Mouse (Mus musculus): ENCODE results near the gene Syne2. TPM values are rescaled to one million over a fixed set of nuclear protein-coding genes. Genes with fewer than 3 reads are reported as not detected.

Syne2 gene
- polyA plus RNA-seq, 1 experiment from 2014 or later, result 97.5 TPM

DNA sequence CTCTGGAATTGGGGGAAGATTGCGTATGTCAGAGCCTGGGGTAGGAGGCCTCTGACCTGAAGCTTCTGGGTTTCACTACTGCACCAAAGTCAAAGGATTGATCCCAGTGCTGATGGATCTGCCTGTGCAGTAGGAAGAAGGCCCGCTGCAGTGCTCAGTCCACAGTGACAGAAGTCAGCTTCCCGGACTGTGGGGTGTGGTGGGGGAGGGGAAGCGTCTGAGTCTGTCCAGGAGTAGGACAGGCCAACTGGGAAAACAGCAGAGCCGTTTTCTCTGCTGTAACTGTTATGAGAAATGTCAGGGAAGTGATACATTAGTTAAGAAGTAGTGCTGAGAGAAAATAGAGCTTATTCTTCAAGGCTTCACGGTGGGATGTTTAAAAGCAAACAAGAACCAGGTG, 4.2 kb downstream of the Syne2 start:
- no peak overlapping the region for H3K4me3 ChIP-seq (ENCODE audit: low read depth, low read length)
- 48% methylated on average over 6 of the region's 6 CpGs for WGBS
- no peak for DNase-seq (ENCODE audit: low spot score)
- H3K36me3 ChIP-seq (ENCODE audit: control insufficient read depth, insufficient read depth, low read length), result no peaks in the 10 kb centered on the region
- no peak for ATAC-seq (ENCODE audit: low FRiP score)
- no peaks in the 10 kb centered on the region for H3K9me3 ChIP-seq (ENCODE audit: control insufficient read depth, low read length)
- no peaks in the 10 kb centered on the region for H3K27me3 ChIP-seq (ENCODE audit: control insufficient read depth, insufficient read depth, low read length)
- no peak overlapping the region for H3K9ac ChIP-seq (ENCODE audit: low read depth, low read length)
- H3K4me2 ChIP-seq (replicated peaks; ENCODE audit: low read depth, low read length), result no peak overlapping the region
- H3K4me1 ChIP-seq (replicated peaks; ENCODE audit: control insufficient read depth, insufficient read depth, low read length), result peaks cover 6% of the 10 kb centered on the region; the same call in 1 of the 2 replicates
- H3K27ac ChIP-seq (ENCODE audit: low read depth, low read length), result no peak overlapping the region

- H3K4me1 ChIP-seq (replicated peaks; ENCODE audit: control insufficient read depth, insufficient read depth, low read length), result peaks cover 6% of the 10 kb centered on the region; the same call in 1 of the 2 replicates
- no peak for DNase-seq (ENCODE audit: low spot score)
- H3K27me3 ChIP-seq (ENCODE audit: control insufficient read depth, insufficient read depth, low read length), result no peaks in the 10 kb centered on the region
- no peak overlapping the region for H3K9ac ChIP-seq (ENCODE audit: low read depth, low read length)
- no peaks in the 10 kb centered on the region for H3K36me3 ChIP-seq (ENCODE audit: control insufficient read depth, insufficient read depth, low read length)
- ATAC-seq (ENCODE audit: low FRiP score), result no peak
- H3K9me3 ChIP-seq (ENCODE audit: control insufficient read depth, low read length), result no peaks in the 10 kb centered on the region
- H3K4me2 ChIP-seq (replicated peaks; ENCODE audit: low read depth, low read length), result no peak overlapping the region
- no peak overlapping the region for H3K27ac ChIP-seq (ENCODE audit: low read depth, low read length)
- 95% methylated on average over 6 of the region's 6 CpGs for WGBS
- no peak overlapping the region for H3K4me3 ChIP-seq (ENCODE audit: low read depth, low read length)
These were observed 5.5 kb downstream of the Syne2 start for GRCm38 (mm10) chr12:75823475-75823874.

- no peaks in the 10 kb centered on the region for H3K9me3 ChIP-seq (ENCODE audit: control insufficient read depth, low read length)
- no peak for DNase-seq (ENCODE audit: low spot score)
- no peak overlapping the region for H3K27ac ChIP-seq (ENCODE audit: low read depth, low read length)
- H3K27me3 ChIP-seq (ENCODE audit: control insufficient read depth, insufficient read depth, low read length), result no peaks in the 10 kb centered on the region
- 89% methylated on average over 7 of the region's 7 CpGs for WGBS
- H3K9ac ChIP-seq (ENCODE audit: low read depth, low read length), result no peak overlapping the region
- no peak for ATAC-seq (ENCODE audit: low FRiP score)
- H3K36me3 ChIP-seq (ENCODE audit: control insufficient read depth, insufficient read depth, low read length), result no peaks in the 10 kb centered on the region
- no peak overlapping the region for H3K4me3 ChIP-seq (ENCODE audit: low read depth, low read length)
- no peak overlapping the region for H3K4me2 ChIP-seq (replicated peaks; ENCODE audit: low read depth, low read length)
- H3K4me1 ChIP-seq (replicated peaks; ENCODE audit: control insufficient read depth, insufficient read depth, low read length), result peaks cover 6% of the 10 kb centered on the region; the same call in 1 of the 2 replicates
These were observed 7.5 kb downstream of the Syne2 start for GRCm38 (mm10) chr12:75825458-75825857.

- H3K9me3 ChIP-seq (ENCODE audit: control insufficient read depth, low read length), result no peaks in the 10 kb centered on the region
- H3K4me3 ChIP-seq (ENCODE audit: low read depth, low read length), result no peak overlapping the region
- 59% methylated on average over 10 of the region's 10 CpGs for WGBS
- ATAC-seq (ENCODE audit: low FRiP score) (no peak), DNase-seq (ENCODE audit: low spot score) (no peak)
- no peaks in the 10 kb centered on the region for H3K27me3 ChIP-seq (ENCODE audit: control insufficient read depth, insufficient read depth, low read length)
- no peak overlapping the region for H3K4me2 ChIP-seq (replicated peaks; ENCODE audit: low read depth, low read length)
- H3K27ac ChIP-seq (ENCODE audit: low read depth, low read length), result no peak overlapping the region
- H3K4me1 ChIP-seq (replicated peaks; ENCODE audit: control insufficient read depth, insufficient read depth, low read length), result 0 out of 2 replicates have a peak, but pooled peaks cover 3% of the 10 kb centered on the region
- H3K9ac ChIP-seq (ENCODE audit: low read depth, low read length), result no peak overlapping the region
- no peaks in the 10 kb centered on the region for H3K36me3 ChIP-seq (ENCODE audit: control insufficient read depth, insufficient read depth, low read length)
These were observed 8.9 kb downstream of the Syne2 start for GRCm38 (mm10) chr12:75826699-75827353.

DNA sequence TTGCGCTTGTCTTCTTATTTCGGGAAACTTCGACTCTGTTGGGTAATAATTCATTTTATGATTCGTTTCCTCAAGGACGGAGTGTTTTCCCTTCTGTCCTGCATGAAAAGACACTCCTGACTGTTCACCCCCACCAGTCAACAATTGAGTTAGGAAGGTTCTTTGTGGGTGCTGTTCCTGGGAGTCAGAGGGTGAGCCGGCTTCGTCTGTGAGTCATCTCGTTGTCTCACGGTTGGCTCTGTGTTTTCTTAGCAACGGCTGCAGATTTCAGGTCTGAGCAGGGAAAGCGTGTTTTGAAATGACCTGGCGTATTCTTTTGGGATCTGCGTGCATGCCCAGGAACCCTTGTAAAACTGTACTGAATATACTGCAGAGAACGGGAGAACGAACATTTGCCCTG, 9.8 kb downstream of the Syne2 start:
- Histone ChIP-seq H3K4me3 (ENCODE audit: low read depth, low read length) (no peak overlapping the region), H3K4me1 (replicated peaks; ENCODE audit: control insufficient read depth, insufficient read depth, low read length) (no peaks in the 10 kb centered on the region), H3K36me3 (ENCODE audit: control insufficient read depth, insufficient read depth, low read length) (no peaks in the 10 kb centered on the region), H3K9ac (ENCODE audit: low read depth, low read length) (no peak overlapping the region), H3K4me2 (replicated peaks; ENCODE audit: low read depth, low read length) (no peak overlapping the region), H3K9me3 (ENCODE audit: control insufficient read depth, low read length) (no peaks in the 10 kb centered on the region), H3K27ac (ENCODE audit: low read depth, low read length) (no peak overlapping the region), H3K27me3 (ENCODE audit: control insufficient read depth, insufficient read depth, low read length) (no peaks in the 10 kb centered on the region)
- no peak for DNase-seq (ENCODE audit: low spot score)
- no peak for ATAC-seq (ENCODE audit: low FRiP score)
- WGBS, result 86% methylated on average over 15 of the region's 15 CpGs

DNA sequence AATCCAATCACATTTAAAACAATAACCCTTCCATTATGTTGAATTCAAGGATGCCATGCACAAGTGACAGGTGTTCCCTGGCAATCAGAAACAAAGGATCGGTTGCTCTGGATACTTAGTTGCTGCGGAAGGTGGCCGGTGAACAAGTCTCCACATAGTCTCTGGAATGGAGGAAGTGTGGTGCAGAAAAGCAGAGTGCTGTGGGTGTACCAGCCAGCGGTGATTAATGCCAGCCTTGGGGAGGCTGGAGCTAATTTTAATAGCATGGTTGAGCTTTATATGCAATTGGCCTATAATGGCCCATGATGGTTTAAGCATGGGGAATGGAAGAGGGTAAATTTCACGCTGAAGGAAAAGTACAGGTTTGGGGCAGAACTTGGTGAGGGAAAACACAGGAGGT, 11.7 kb downstream of the Syne2 start:
- WGBS, result 96% methylated on average over 5 of the region's 5 CpGs
- Histone ChIP-seq H3K4me2 (replicated peaks; ENCODE audit: low read depth, low read length) (no peak overlapping the region), H3K9me3 (ENCODE audit: control insufficient read depth, low read length) (no peaks in the 10 kb centered on the region), H3K9ac (ENCODE audit: low read depth, low read length) (no peak overlapping the region), H3K27me3 (ENCODE audit: control insufficient read depth, insufficient read depth, low read length) (no peaks in the 10 kb centered on the region), H3K27ac (ENCODE audit: low read depth, low read length) (no peak overlapping the region), H3K36me3 (ENCODE audit: control insufficient read depth, insufficient read depth, low read length) (no peaks in the 10 kb centered on the region), H3K4me3 (ENCODE audit: low read depth, low read length) (no peak overlapping the region), H3K4me1 (replicated peaks; ENCODE audit: control insufficient read depth, insufficient read depth, low read length) (0 out of 2 replicates have a peak, but pooled peaks cover 2% of the 10 kb centered on the region)
- DNase-seq (ENCODE audit: low spot score) (no peak), ATAC-seq (ENCODE audit: low FRiP score) (no peak)

DNA sequence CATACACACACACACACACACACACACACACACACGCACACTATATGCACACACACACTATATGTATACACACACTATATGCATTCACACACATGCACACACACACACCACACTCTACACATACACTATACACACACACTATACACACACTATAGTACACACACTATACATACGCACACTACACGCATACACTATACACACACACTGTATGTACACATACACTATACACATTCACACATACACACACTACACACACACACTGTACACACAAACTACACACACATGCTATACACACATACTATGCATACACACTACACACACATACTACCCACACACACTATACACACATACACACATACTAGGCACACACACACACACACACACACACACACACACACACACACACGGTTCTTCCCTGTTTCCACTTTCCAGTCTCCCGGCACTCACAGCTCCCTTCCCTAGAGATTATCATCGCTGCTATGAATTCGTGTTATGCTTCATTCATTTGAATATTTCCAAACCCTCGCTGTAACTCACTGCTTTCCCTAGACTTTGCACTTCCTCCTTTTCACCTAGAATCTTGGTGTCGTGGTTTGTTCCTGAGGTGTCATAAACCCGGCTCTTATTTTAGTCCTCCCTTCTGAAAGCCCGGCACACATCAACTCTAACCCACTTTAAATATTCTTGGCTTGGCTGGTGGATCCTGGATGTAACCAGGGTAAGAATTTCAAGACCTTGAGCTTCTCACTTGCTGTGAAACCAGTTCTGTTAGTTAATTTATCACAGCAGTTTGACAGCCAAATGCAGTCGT, 15.4 kb downstream of the Syne2 start:
- Histone ChIP-seq H3K36me3 (ENCODE audit: control insufficient read depth, insufficient read depth, low read length) (no peaks in the 10 kb centered on the region), H3K27ac (ENCODE audit: low read depth, low read length) (no peak overlapping the region), H3K9me3 (ENCODE audit: control insufficient read depth, low read length) (no peaks in the 10 kb centered on the region), H3K4me3 (ENCODE audit: low read depth, low read length) (no peak overlapping the region), H3K4me2 (replicated peaks; ENCODE audit: low read depth, low read length) (no peak overlapping the region), H3K27me3 (ENCODE audit: control insufficient read depth, insufficient read depth, low read length) (no peaks in the 10 kb centered on the region), H3K4me1 (replicated peaks; ENCODE audit: control insufficient read depth, insufficient read depth, low read length) (0 out of 2 replicates have a peak, but pooled peaks cover 3% of the 10 kb centered on the region), H3K9ac (ENCODE audit: low read depth, low read length) (no peak overlapping the region)
- 74% methylated on average over 12 of the region's 12 CpGs for WGBS
- DNase-seq (ENCODE audit: low spot score) (no peak), ATAC-seq (ENCODE audit: low FRiP score) (no peak)

- DNase-seq (ENCODE audit: low spot score) (no peak), ATAC-seq (ENCODE audit: low FRiP score) (no peak)
- Histone ChIP-seq H3K4me2 (replicated peaks; ENCODE audit: low read depth, low read length) (no peak overlapping the region), H3K36me3 (ENCODE audit: control insufficient read depth, insufficient read depth, low read length) (no peaks in the 10 kb centered on the region), H3K9me3 (ENCODE audit: control insufficient read depth, low read length) (no peaks in the 10 kb centered on the region), H3K9ac (ENCODE audit: low read depth, low read length) (no peak overlapping the region), H3K4me1 (replicated peaks; ENCODE audit: control insufficient read depth, insufficient read depth, low read length) (0 out of 2 replicates have a peak, but pooled peaks cover 3% of the 10 kb centered on the region), H3K4me3 (ENCODE audit: low read depth, low read length) (no peak overlapping the region), H3K27ac (ENCODE audit: low read depth, low read length) (no peak overlapping the region), H3K27me3 (ENCODE audit: control insufficient read depth, insufficient read depth, low read length) (no peaks in the 10 kb centered on the region)
- WGBS, result 63% methylated on average over 14 of the region's 14 CpGs
These were observed 16.2 kb downstream of the Syne2 start for GRCm38 (mm10) chr12:75833960-75834729.

Data from hindbrain, embryonic 11.5 days (tissue).